Mouse (Mus musculus) small intestine, adult 2 months (tissue): ENCODE results near the gene Gnat1.

ENCODE experiments used
- CTCF ChIP-seq: fragments of 200-500 bp; IDR thresholded peaks from 2 replicates; pipeline ENCODE4 v1.5.1; 2012; ENCODE audit warnings: low read depth, mild to moderate bottlenecking, control low read depth, inconsistent platforms, low read length, moderate library complexity, mixed read lengths; ENCODE audit not compliant: insufficient replicate concordance, insufficient read length; ENCODE audit errors: extremely low read depth
- POLR2A ChIP-seq: fragments of 200-500 bp; IDR thresholded peaks from 2 replicates; pipeline ENCODE4 v1.6.1; 2012; ENCODE audit warnings: low read depth, mild to moderate bottlenecking, control low read depth, inconsistent platforms, low read length, moderate library complexity

DNA sequence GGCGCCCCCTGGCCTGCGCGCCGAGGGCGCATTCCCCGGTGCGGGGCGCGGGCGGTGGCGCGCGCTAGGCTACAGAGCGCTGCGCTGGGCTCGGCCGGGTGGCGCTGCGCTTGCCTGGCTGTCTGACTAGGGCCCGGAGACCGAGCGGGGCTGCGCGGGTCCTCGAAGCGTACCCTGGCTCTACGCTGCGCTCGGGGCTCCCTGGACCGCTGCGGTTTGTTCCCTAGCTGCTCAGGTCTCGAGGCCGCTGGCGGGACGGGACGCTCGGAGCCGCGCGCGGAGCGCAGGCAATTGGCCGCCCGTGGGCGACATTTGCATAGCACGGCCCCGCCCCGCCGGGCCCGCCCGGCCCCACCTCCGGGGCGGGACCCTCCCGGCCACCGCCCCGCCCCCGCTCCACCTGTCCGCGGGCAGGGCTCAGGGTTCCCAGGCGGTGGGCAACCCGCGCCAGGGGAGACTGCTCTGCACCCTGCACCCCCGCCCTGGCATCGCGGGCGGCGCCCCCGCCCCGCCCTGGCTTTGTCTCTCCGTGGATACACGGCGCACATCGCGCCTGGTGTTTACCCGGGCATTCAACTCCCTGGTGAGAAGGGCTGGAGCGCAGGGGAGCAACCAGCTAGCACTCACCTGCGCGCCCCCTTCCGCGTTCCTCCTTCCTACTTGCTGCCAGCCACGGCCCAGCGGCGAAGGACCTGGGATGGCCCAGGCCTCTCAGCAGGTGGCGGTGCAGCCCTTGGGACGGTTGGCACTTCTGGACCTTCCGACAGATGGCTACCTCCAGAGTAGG is 30.4 kb upstream of the Gnat1 start, which contains the start of gene Sema3f:
- TF ChIP-seq POLR2A, result peak; percentile 46; the same call in 1 of the 2 replicates
- 0 out of 2 replicates have a peak, but pooled peaks have one; percentile 18 for TF ChIP-seq CTCF
